Mouse (Mus musculus) spleen, adult 10 weeks (tissue): ENCODE data around the gene Mtfr2. TPM values are rescaled to one million over a fixed set of nuclear protein-coding genes. Genes with fewer than 3 reads are reported as not detected.

Experiments used
- polyA plus RNA-seq: library from polyadenylated mRNA; stranded (reverse); fragments of 350-450 nt; fragmentation: Illumina TruSeq; extraction: RNeasy Lipid Tissue Mini Kit (QIAGEN cat#74804); gene quantifications from one replicate; pipeline ENCODE4 v1.2.3, GENCODE M21; 2015; ENCODE audit warnings: low replicate concordance; ENCODE audit not compliant: insufficient read depth

Mtfr2 gene
- polyA plus RNA-seq = 3.4 TPM

DNA sequence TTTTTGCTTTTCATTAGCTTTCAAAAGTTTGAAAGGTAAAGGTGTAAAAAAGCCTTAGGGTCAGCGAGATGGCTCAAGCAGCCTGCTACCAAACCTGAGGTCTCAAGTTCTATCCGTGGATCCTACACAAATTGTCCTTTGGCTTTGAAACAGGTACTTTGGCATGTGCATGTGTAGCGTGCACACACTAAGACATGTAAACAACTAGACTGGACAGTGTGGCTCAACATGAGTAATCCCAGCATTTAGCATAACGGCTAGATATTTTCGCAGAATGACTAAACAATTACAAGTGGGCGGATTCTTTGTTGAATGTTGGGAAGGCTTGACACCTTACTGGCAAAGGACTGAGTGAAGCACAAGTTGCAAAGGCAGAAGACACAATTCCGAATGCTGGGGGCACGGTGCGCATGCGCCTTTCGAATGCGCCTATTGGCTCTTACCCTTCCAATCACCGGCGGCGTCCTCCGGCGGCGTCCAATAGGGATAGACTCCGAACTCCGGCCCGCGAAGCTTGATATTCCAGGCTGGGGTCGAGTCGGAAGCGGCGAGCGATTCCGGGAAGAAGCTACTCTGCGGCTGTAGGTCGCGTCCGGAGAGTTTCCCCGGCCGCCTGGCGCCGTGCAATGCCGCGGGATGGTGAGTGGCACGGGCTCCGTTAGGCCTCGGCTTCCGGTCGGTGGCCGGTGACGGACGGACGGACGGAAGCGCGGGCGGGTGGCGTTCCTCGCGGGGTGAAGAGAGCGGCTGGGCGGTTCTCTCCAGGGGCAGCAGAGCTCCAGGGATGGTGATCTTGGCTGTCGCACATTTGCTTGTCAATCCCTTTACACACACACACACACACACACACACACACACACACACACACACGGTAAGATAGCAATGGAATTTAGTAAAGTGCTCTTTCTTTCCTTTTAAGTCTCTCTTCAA, at the start of gene Mtfr2:
TSS of gene Mtfr2 (plus strand) at position 486 of the 930 bp plus-strand sequence.

DNA sequence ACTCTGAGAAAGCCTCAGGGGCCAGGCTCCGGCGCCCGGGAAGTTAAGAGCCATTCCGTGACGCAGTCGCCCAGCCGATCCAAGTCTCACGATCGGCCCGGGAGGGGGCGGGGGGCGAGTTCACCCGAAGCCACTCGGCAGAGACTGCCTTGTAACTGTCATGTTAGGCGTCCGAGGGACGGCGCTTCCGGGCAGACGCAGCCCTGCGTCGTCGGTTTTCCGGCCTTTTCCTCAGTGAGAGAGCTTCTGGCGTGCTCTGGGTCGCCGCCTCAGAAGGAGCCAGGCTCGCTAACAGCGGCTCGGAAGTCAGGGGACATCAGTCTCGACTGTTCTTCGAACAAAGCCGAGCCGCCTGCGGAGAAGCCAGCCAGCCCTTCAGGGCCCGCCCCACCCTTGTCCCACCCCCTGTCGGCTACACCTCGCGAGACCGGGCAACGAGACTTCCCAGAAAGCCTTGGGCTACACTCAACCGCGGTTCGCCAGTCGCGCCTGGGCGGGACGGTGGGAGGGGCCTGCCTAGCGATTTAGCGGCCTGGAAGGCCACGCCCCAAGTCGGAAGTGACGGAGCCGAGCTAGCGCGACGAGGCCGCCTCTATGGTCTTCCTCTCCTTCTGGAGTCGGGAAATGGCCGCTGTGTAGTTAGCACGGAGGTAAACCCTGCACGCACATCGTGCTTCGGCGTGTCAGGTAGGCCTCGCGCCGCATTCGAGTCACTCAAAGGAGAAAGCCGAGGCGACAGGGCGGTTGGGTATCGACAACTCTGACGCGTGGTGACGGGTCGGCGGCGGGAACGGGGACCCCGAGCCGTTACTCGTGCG, 35.4 kb upstream of the Mtfr2 start, which contains the start of gene Bclaf1:
TSS of gene Bclaf1 (plus strand) at position 552 of the 818 bp plus-strand sequence.

Other genes with a start within 250 kb of the Mtfr2 start
- gene Map7, start 199.3 kb upstream of the Mtfr2 start, polyA plus RNA-seq = 12.8 TPM
- 308 TPM for gene Bclaf1, start 35.3 kb upstream of the Mtfr2 start, polyA plus RNA-seq